ENCODE assay signal across 25 mouse cellular contexts in the genomic region with DNA sequence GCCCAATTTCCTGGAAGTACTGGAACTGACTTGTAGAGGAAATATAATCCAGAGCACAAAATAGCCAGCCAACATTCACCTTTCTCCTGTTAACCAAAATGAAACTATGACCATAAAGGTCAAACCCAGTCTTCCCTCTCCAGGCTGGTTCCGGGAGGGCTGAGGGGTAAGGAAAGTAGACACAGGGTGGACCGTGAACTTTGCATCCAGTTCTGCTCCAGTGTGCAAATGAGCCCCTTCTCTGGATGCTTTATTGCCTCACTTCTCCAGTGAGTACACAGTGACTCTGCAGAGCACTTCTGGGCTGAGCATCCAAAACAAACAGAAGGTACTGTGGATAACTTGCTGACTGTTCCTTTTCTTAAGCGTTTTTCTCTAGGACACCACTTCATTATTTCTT. TPM values are rescaled to one million over a fixed set of nuclear protein-coding genes. Genes with fewer than 3 reads are reported as not detected.
DNase-seq lines count a peak whose midpoint lies in the region; ATAC-seq lines count a peak whose summit lies in the region.
"Had no signal": no experiment of that assay in that cellular context is flagged by ENCODE, and none has a peak within 500 bp of the region (broad histone marks: within the 10 kb centered on the region; RNA-seq: fewer than 3 reads in every experiment).

No protein-coding gene starts in this region.

- H3K27ac ChIP-seq in liver, embryonic 15.5 days (replicated peaks): no peak overlapping the region
- H3K27ac ChIP-seq in liver, embryonic 11.5 days (ENCODE audit: low read depth, low read length): no peak overlapping the region
- H3K27ac ChIP-seq: forebrain, embryonic 10.5 days; heart, embryonic 15.5 days; hindbrain, embryonic 14.5 days; neural tube, embryonic 13.5 days had no signal

- peak; percentile 58 for DNase-seq in kidney, adult 11 months
- no peak for DNase-seq in kidney, postnatal 4 days
- no peak for DNase-seq in liver, embryonic 11.5 days (ENCODE audit: low spot score)
- DNase-seq in kidney, postnatal 10 days: peak; percentile 14
- DNase-seq in yolk sac, embryonic 10.5 days (ENCODE audit: low spot score): peak; percentile 27
- DNase-seq: adrenal gland, adult 2 months; cerebellum, adult 11 months; cerebellum, adult 9-11 months; gastrocnemius, postnatal 25 days; heart, postnatal 4 days; layer of hippocampus, postnatal 36 days; lung, adult 18-20 months; lung, postnatal 14 days; retina, postnatal 1 day; right cerebral cortex, postnatal 25 days; spleen, adult 18-20 months had no signal

- no peak overlapping the region for H3K4me2 ChIP-seq in liver, embryonic 15.5 days
- H3K4me2 ChIP-seq in liver, embryonic 11.5 days: no peak overlapping the region
- H3K4me2 ChIP-seq: heart, embryonic 15.5 days; hindbrain, embryonic 14.5 days; neural tube, embryonic 13.5 days had no signal

- H3K36me3 ChIP-seq in liver, embryonic 15.5 days (replicated peaks): no peaks in the 10 kb centered on the region
- H3K36me3 ChIP-seq in liver, embryonic 11.5 days (ENCODE audit: control insufficient read depth, insufficient read depth, low read length): no peaks in the 10 kb centered on the region
- H3K36me3 ChIP-seq: forebrain, embryonic 10.5 days; heart, embryonic 15.5 days; neural tube, embryonic 13.5 days had no signal

- WGBS in liver, embryonic 15.5 days (ENCODE audit: insufficient replicate concordance): 61% methylated on average over 3 of the region's 3 CpGs
- 63% methylated on average over 3 of the region's 3 CpGs for WGBS in liver, embryonic 11.5 days

- ATAC-seq in liver, embryonic 15.5 days (ENCODE audit: insufficient read depth): peak; percentile 54
- no peak for ATAC-seq in liver, embryonic 11.5 days (replicated peaks; ENCODE audit: low FRiP score)
- no peak for ATAC-seq in megakaryocyte-erythroid progenitor cell, adult 5-6 weeks (replicated peaks; ENCODE audit: low FRiP score, low TSS enrichment, poor library complexity, severe bottlenecking)
- ATAC-seq: CD4-positive, CD25-positive, alpha-beta regulatory T cell, adult 4 months; midbrain, embryonic 16.5 days had no signal

- no peak overlapping the region for H3K4me3 ChIP-seq in liver, embryonic 15.5 days (replicated peaks)
- H3K4me3 ChIP-seq in liver, embryonic 11.5 days (ENCODE audit: low read depth, low read length): no peak overlapping the region
- H3K4me3 ChIP-seq: forebrain, embryonic 10.5 days; heart, embryonic 15.5 days; myocyte; neural tube, embryonic 13.5 days had no signal

- no peaks in the 10 kb centered on the region for H3K9me3 ChIP-seq in liver, embryonic 15.5 days (replicated peaks)
- no peaks in the 10 kb centered on the region for H3K9me3 ChIP-seq in liver, embryonic 11.5 days (ENCODE audit: control insufficient read depth, low read length)
- H3K9me3 ChIP-seq: forebrain, embryonic 10.5 days; heart, embryonic 15.5 days; neural tube, embryonic 13.5 days had no signal

- H3K9ac ChIP-seq in liver, embryonic 15.5 days: no peak overlapping the region
- no peak overlapping the region for H3K9ac ChIP-seq in liver, embryonic 11.5 days (ENCODE audit: low read depth, low read length)
- H3K9ac ChIP-seq: heart, embryonic 15.5 days; hindbrain, embryonic 14.5 days; neural tube, embryonic 13.5 days had no signal

- H3K4me1 ChIP-seq in liver, embryonic 15.5 days (replicated peaks): peaks cover 5% of the 10 kb centered on the region
- no peaks in the 10 kb centered on the region for H3K4me1 ChIP-seq in liver, embryonic 11.5 days (replicated peaks; ENCODE audit: control insufficient read depth, insufficient read depth, low read length)
- H3K4me1 ChIP-seq: forebrain, embryonic 10.5 days; heart, embryonic 15.5 days; neural tube, embryonic 13.5 days had no signal

- no peaks in the 10 kb centered on the region for H3K27me3 ChIP-seq in liver, embryonic 15.5 days
- H3K27me3 ChIP-seq in liver, embryonic 11.5 days (replicated peaks; ENCODE audit: control insufficient read depth, insufficient read depth, low read length): no peaks in the 10 kb centered on the region
- H3K27me3 ChIP-seq: heart, embryonic 15.5 days; neural tube, embryonic 13.5 days had no signal

RNA-seq across cellular contexts. Expression of a gene that starts 7.4 kb away (rescaled TPM):
- polyA plus RNA-seq in liver, embryonic 15.5 days (2015; fragmentation: Nextera tagmentation; extraction: Ambion mirVana): 13.3 and 13.6 TPM in 2 replicates
- polyA plus RNA-seq in liver, embryonic 11.5 days (2014; fragmentation: Nextera tagmentation; extraction: Ambion mirVana): 8.5 and 9.6 TPM in 2 replicates
- total RNA-seq in megakaryocyte-erythroid progenitor cell, adult 5-6 weeks (2014; fragmentation: Nextera tagmentation): 8.7 and 10.5 TPM in 2 replicates
- total RNA-seq in megakaryocyte-erythroid progenitor cell, adult 5-6 weeks (2017): 13.4 and 21.7 TPM in 2 replicates

RNA-seq across cellular contexts. Expression of a gene that starts 36.0 kb away (rescaled TPM):
- 6.2 and 7.2 TPM in 2 replicates for polyA plus RNA-seq in liver, embryonic 15.5 days (2015; fragmentation: Nextera tagmentation; extraction: Ambion mirVana)
- polyA plus RNA-seq in liver, embryonic 11.5 days (2014; fragmentation: Nextera tagmentation; extraction: Ambion mirVana): 19.5 and 21.9 TPM in 2 replicates
- 32.2 and 47.0 TPM in 2 replicates for total RNA-seq in megakaryocyte-erythroid progenitor cell, adult 5-6 weeks (2014; fragmentation: Nextera tagmentation)
- total RNA-seq in megakaryocyte-erythroid progenitor cell, adult 5-6 weeks (2017): 7.8 and 32.7 TPM in 2 replicates

RNA-seq across cellular contexts. Expression of a gene that starts 55.8 kb away (rescaled TPM):
- 19.2 and 21.3 TPM in 2 replicates for polyA plus RNA-seq in liver, embryonic 15.5 days (2015; fragmentation: Nextera tagmentation; extraction: Ambion mirVana)
- 51.5 and 55.5 TPM in 2 replicates for polyA plus RNA-seq in liver, embryonic 11.5 days (2014; fragmentation: Nextera tagmentation; extraction: Ambion mirVana)
- 40.3 and 44.1 TPM in 2 replicates for total RNA-seq in megakaryocyte-erythroid progenitor cell, adult 5-6 weeks (2014; fragmentation: Nextera tagmentation)
- 16.1 and 21.7 TPM in 2 replicates for total RNA-seq in megakaryocyte-erythroid progenitor cell, adult 5-6 weeks (2017)

RNA-seq across cellular contexts. Expression of a gene that starts 57.5 kb away (rescaled TPM):
- 12.6 and 13.4 TPM in 2 replicates for polyA plus RNA-seq in liver, embryonic 15.5 days (2015; fragmentation: Nextera tagmentation; extraction: Ambion mirVana)
- 33.7 and 35.4 TPM in 2 replicates for polyA plus RNA-seq in liver, embryonic 11.5 days (2014; fragmentation: Nextera tagmentation; extraction: Ambion mirVana)
- 75.6 and 95.2 TPM in 2 replicates for total RNA-seq in megakaryocyte-erythroid progenitor cell, adult 5-6 weeks (2014; fragmentation: Nextera tagmentation)
- 136 and 168 TPM in 2 replicates for total RNA-seq in megakaryocyte-erythroid progenitor cell, adult 5-6 weeks (2017)

Comparison
In these comparisons a context has a peak if more than half of its experiments do, and no peak if none do; other contexts are left out.
1. DNase-seq: peak in kidney, adult 11 months (single experiment), kidney, postnatal 10 days (single experiment) and yolk sac, embryonic 10.5 days (single experiment); none in kidney, postnatal 4 days (0 of 2) and liver, embryonic 11.5 days (single experiment).